Mouse (Mus musculus) intestine, embryonic 16.5 days (tissue): ENCODE data around the gene Sncb. TPM values are rescaled to one million over a fixed set of nuclear protein-coding genes. Genes with fewer than 3 reads are reported as not detected.

Source experiments
- polyA plus RNA-seq: library from polyadenylated mRNA; unstranded; fragments of >200 nt; fragmentation: Nextera tagmentation; extraction: Ambion mirVana; gene quantifications from 2 replicates; pipeline ENCODE4 v1.2.1, GENCODE M21; 2015

The Sncb gene
- polyA plus RNA-seq, 1 experiment from 2014 or later, result 0.46 TPM

Other genes with a start within 250 kb of the Sncb start
- gene 4833439L19Rik, start 201.2 kb downstream of the Sncb start, polyA plus RNA-seq, result 126 and 127 TPM in 2 replicates
- gene Arl10, start 191.6 kb downstream of the Sncb start, polyA plus RNA-seq, result 18.8 and 21.5 TPM in 2 replicates
- gene Nop16, start 176.5 kb downstream of the Sncb start, polyA plus RNA-seq, result 75.3 and 91.4 TPM in 2 replicates
- 260 TPM in 2 replicates for gene Higd2a, start 176.4 kb downstream of the Sncb start, polyA plus RNA-seq
- 80.1 and 87.4 TPM in 2 replicates for gene Cltb, start 155.3 kb downstream of the Sncb start, polyA plus RNA-seq
- gene Faf2, start 144.8 kb downstream of the Sncb start, polyA plus RNA-seq, result 61.0 and 70.2 TPM in 2 replicates
- gene Rnf44, start 72.7 kb downstream of the Sncb start, polyA plus RNA-seq, result 48.9 and 59.3 TPM in 2 replicates
- gene Cdhr2, start 65.1 kb downstream of the Sncb start, polyA plus RNA-seq, result 64.2 and 94.9 TPM in 2 replicates
- gene Gprin1, start 16.7 kb downstream of the Sncb start, polyA plus RNA-seq, result 0.15 and 0.16 TPM in 2 replicates
- not detected in 2 replicates for gene Eif4e1b, start 17.4 kb upstream of the Sncb start, polyA plus RNA-seq
- 13.6 and 14.1 TPM in 2 replicates for gene Tspan17, start 22.8 kb upstream of the Sncb start, polyA plus RNA-seq
- gene Unc5a, start 182.8 kb upstream of the Sncb start, polyA plus RNA-seq, result 1.4 and 2.4 TPM in 2 replicates